Mouse (Mus musculus): Measurements from ENCODE around the gene Megf6. TPM values are rescaled to one million over a fixed set of nuclear protein-coding genes. Genes with fewer than 3 reads are reported as not detected.

The Megf6 gene
- total RNA-seq (2012; rRNA removed) = not detected in 2 replicates
- total RNA-seq (2014; rRNA removed) = not detected in 2 replicates
- not detected in 2 replicates for polyA plus RNA-seq (2012; ENCODE audit: insufficient read length, low read depth)

DNA sequence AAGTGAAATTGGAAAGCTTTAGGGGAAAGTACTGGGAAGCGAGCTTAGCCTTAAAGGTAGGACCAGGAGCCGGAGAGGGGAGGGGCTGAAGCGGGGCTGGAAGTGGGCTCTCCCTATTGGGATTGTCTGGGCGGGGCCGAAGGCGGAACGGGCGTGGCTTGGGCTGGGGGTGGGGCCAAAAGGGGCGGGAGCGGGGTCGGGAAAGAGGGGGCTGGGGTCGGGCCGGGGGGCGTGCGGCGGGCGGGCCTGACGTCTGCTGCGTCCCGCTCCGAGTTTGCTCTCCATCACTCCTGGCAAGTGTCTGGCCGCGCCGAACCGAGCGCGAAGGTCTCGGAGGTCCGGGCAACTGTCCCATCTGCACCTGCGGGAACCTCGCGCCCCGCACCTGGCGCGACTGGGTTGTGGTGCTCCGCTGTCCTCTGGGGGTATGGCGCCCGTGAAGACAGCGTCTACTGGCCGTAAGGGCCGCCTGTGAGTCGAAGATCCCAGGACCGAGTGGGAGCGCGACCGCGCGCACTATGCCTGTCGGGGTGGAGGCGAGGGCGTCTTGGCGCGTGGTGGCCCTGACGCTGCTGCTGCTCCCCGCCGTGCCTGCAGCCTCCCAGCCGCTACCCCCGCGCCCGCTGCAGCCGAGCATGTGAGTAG lies at the start of gene Megf6:
TSS of gene Megf6 (plus strand) at position 225 of the 645 bp plus-strand sequence.
- dilution Hi-C loops (cut with MboI; ENCODE audit: extremely low pct_ligation_motif_present, extremely low pct_unique_long_range_greater_than_20kb, low sequenced_read_pairs) = no loop called here
- Histone ChIP-seq H3K9ac (ENCODE audit: insufficient read depth, low read depth) (no peak within 1 kb of the TSS), H3K79me2 (replicated peaks; ENCODE audit: control insufficient read depth, extremely low read depth, insufficient read depth, poor library complexity, severe bottlenecking) (no peaks in the 10 kb centered on the region), H3K4me1 (ENCODE audit: control insufficient read depth in 1 of 2, insufficient read depth in 2 of 2) (no peaks in the 10 kb centered on the region), H3K27me3 (replicated peaks) (peaks cover 78% of the 10 kb centered on the region), H3K4me2 (ENCODE audit: insufficient read depth, low read depth, poor library complexity, severe bottlenecking) (no peak within 1 kb of the TSS), H3K27ac (ENCODE audit: insufficient read depth, low read depth) (no peak within 1 kb of the TSS), H3K4me3 (replicated peaks in 1 of 3; ENCODE audit: low read depth in 2 of 3, low read length in 2 of 3, poor library complexity in 1 of 3) (no peak within 1 kb of the TSS), H3K36me3 (replicated peaks in 1 of 2; ENCODE audit: control insufficient read depth in 1 of 2, insufficient read depth in 1 of 2, low read length in 1 of 2) (no peaks in the 10 kb centered on the region), H3K9me3 (replicated peaks; ENCODE audit: low read length) (peaks cover 8% of the 10 kb centered on the region)
- DNase-seq (ENCODE audit: extremely low read depth) = no peak
- TF ChIP-seq CHD2 (IDR thresholded peaks at IDR 0.05; ENCODE audit: low read length) (no peak), PAX5 (IDR thresholded peaks at IDR 0.05; ENCODE audit: low read length) (no peak), ZMIZ1 (IDR thresholded peaks at IDR 0.05; ENCODE audit: low read depth, low read length) (no peak), RCOR1 (conservative IDR thresholded peaks at IDR 0.05; ENCODE audit: low read depth, low read length) (no peak), USF1 (IDR thresholded peaks at IDR 0.05; ENCODE audit: low read depth, low read length) (no peak), CTCF (conservative IDR thresholded peaks at IDR 0.05 in 1 of 2, IDR thresholded peaks at IDR 0.05 in 1 of 2; ENCODE audit: low read depth in 2 of 2, low read length in 2 of 2) (no peak), JUN (IDR thresholded peaks at IDR 0.05; ENCODE audit: insufficient read depth, low read depth, low read length) (no peak), BHLHE40 (IDR thresholded peaks at IDR 0.05; ENCODE audit: low read depth, low read length) (no peak), ZNF384 (IDR thresholded peaks at IDR 0.05; ENCODE audit: low read depth, low read length) (no peak), USF2 (conservative IDR thresholded peaks at IDR 0.05; ENCODE audit: low read depth, low read length) (no peak)
- in situ Hi-C loops (cut with MboI; ENCODE audit: low pct_ligation_motif_present, low pct_unique_long_range_greater_than_20kb, low sequenced_read_pairs) = no loop called here

- dilution Hi-C loops (cut with MboI; ENCODE audit: extremely low pct_ligation_motif_present, extremely low pct_unique_long_range_greater_than_20kb, low sequenced_read_pairs) (no loop called here), in situ Hi-C loops (cut with MboI; ENCODE audit: low pct_ligation_motif_present, low pct_unique_long_range_greater_than_20kb, low sequenced_read_pairs) (loop anchor here (25.0 kb wide), 1 partner anchor 1834 kb away; the partner anchor contains the start of genes Hes3 and Icmt)
- Histone ChIP-seq H3K4me3 (replicated peaks in 1 of 3; ENCODE audit: low read depth in 2 of 3, low read length in 2 of 3, poor library complexity in 1 of 3) (no peak overlapping the region), H3K9me3 (replicated peaks; ENCODE audit: low read length) (no peaks in the 10 kb centered on the region), H3K36me3 (replicated peaks in 1 of 2; ENCODE audit: control insufficient read depth in 1 of 2, insufficient read depth in 1 of 2, low read length in 1 of 2) (peaks cover 29 to 61% of the 10 kb centered on the region in 2 experiments), H3K4me2 (ENCODE audit: insufficient read depth, low read depth, poor library complexity, severe bottlenecking) (no peak overlapping the region), H3K4me1 (ENCODE audit: control insufficient read depth in 1 of 2, insufficient read depth in 2 of 2) (peaks cover 31 to 71% of the 10 kb centered on the region in 2 experiments), H3K9ac (ENCODE audit: insufficient read depth, low read depth) (no peak overlapping the region), H3K27me3 (replicated peaks) (no peaks in the 10 kb centered on the region), H3K27ac (ENCODE audit: insufficient read depth, low read depth) (no peak overlapping the region), H3K79me2 (replicated peaks; ENCODE audit: control insufficient read depth, extremely low read depth, insufficient read depth, poor library complexity, severe bottlenecking) (peaks cover 85% of the 10 kb centered on the region)
- DNase-seq (ENCODE audit: extremely low read depth) = no peak
- TF ChIP-seq ZKSCAN1 (IDR thresholded peaks at IDR 0.05; ENCODE audit: borderline replicate concordance, low read depth, low read length) = no peak
- TF ChIP-seq SMC3 (IDR thresholded peaks at IDR 0.05; ENCODE audit: low read depth, low read length) = no peak
- TF ChIP-seq TCF12 (IDR thresholded peaks at IDR 0.05; ENCODE audit: low read depth, low read length) = no peak
- no peak for TF ChIP-seq ZMIZ1 (IDR thresholded peaks at IDR 0.05; ENCODE audit: low read depth, low read length)
Measured at GRCm38 (mm10) chr4:154121800-154122199, 48.7 kb upstream of the Megf6 start.

Data from CH12.LX (cell line).